Mouse (Mus musculus) liver, embryonic 14.5 days (tissue): ENCODE measurements around the gene Atp5k. TPM values are rescaled to one million over a fixed set of nuclear protein-coding genes. Genes with fewer than 3 reads are reported as not detected.

Source experiments
- ATAC-seq: fragments of 200-750 bp; cut with Nextera tagmentation; 2 replicates; pipeline ENCODE4 v1.8.0; 2017; ENCODE audit warnings: moderate number of reproducible peaks, mild to moderate bottlenecking, moderate library complexity; ENCODE audit not compliant: insufficient read depth
- DNase-seq, 3 experiments: peaks; one replicate each; pipeline ENCODE4 v3.0.0-alpha.2; 2012 to 2013; ENCODE audit warnings: low read depth in 3 of 3, low spot score in 3 of 3
- H3K27ac ChIP-seq: fragments of 300-500 bp; sonication (generic); 2 replicates; pipeline ENCODE4 v1.5.1; 2014; ENCODE audit warnings: moderate library complexity, mild to moderate bottlenecking, control low read depth, inconsistent platforms
- H3K27me3 ChIP-seq: fragments of 300-500 bp; sonication (generic); 2 replicates; pipeline ENCODE4 v1.6.1; 2014; ENCODE audit warnings: mild to moderate bottlenecking, low read length, moderate library complexity; ENCODE audit not compliant: control insufficient read depth, insufficient read depth
- H3K36me3 ChIP-seq: fragments of 300-500 bp; sonication (generic); replicated peaks from 2 replicates; pipeline ENCODE4 v1.6.1; 2014; ENCODE audit warnings: low read depth; ENCODE audit not compliant: control insufficient read depth, insufficient read depth
- H3K4me1 ChIP-seq, 2 experiments: fragments of 200-500 bp in 1 of 2; fragments of 300-500 bp in 1 of 2; sonication (generic) in 1 of 2; replicated peaks; 2 replicates each; pipeline ENCODE4 v1.6.1; 2012 to 2014; ENCODE audit warnings: antibody characterized with exemption in 1 of 2, inconsistent platforms in 1 of 2, low read length in 1 of 2; ENCODE audit not compliant: control insufficient read depth in 2 of 2, insufficient read depth in 2 of 2
- H3K4me2 ChIP-seq: fragments of 300-500 bp; sonication (generic); 2 replicates; pipeline ENCODE4 v1.6.1; 2014; ENCODE audit warnings: low read depth, mild to moderate bottlenecking, control low read depth, moderate library complexity
- H3K4me3 ChIP-seq, 2 experiments: fragments of 200-500 bp in 1 of 2; fragments of 300-500 bp in 1 of 2; sonication (generic) in 1 of 2; 2 replicates each; pipeline ENCODE4 v1.5.1; 2012 to 2014; ENCODE audit warnings: low read depth in 2 of 2, low read length in 2 of 2, mild to moderate bottlenecking in 2 of 2, control low read depth in 1 of 2, inconsistent platforms in 1 of 2, moderate library complexity in 1 of 2; ENCODE audit not compliant: insufficient read depth in 1 of 2
- H3K9ac ChIP-seq: fragments of 300-500 bp; sonication (generic); replicated peaks from 2 replicates; pipeline ENCODE4 v1.6.1; 2014; ENCODE audit warnings: mild to moderate bottlenecking, control low read depth, moderate library complexity
- H3K9me3 ChIP-seq: fragments of 300-500 bp; sonication (generic); 2 replicates; pipeline ENCODE4 v1.6.1; 2016; ENCODE audit warnings: low read length, mixed read lengths; ENCODE audit not compliant: control insufficient read depth
- CTCF ChIP-seq: IDR thresholded peaks from 2 replicates; pipeline ENCODE4 v1.5.1; 2016; ENCODE audit warnings: antibody characterized with exemption, low read depth, control low read depth
- EP300 ChIP-seq: IDR thresholded peaks from 2 replicates; pipeline ENCODE4 v1.6.1; 2016; ENCODE audit warnings: antibody characterized with exemption, low read depth
- WGBS: fragments of 180-500 bp; shearing (Covaris S2); extraction: QIAGEN DNeasy Blood & Tissue Kit; methylation state at CpG from one replicate; pipeline ENCODE4 v1.1.7; 2014; ENCODE audit not compliant: insufficient replicate concordance; 5-methylcytosine and 5-hydroxymethylcytosine counted together
- polyA plus RNA-seq, 2 experiments: library from polyadenylated mRNA; depleted of rRNA in 1 of 2; stranded (reverse) in 1 of 2; unstranded in 1 of 2; fragments of >200 nt; fragmentation: Nextera tagmentation in 1 of 2; extraction: Ambion mirVana in 1 of 2; gene quantifications; 2 replicates each; pipeline versions ENCODE4 v1.2.1 to v1.2.3; 2012 to 2014

The Atp5k gene
- 76.5 and 99.9 TPM in 2 replicates for polyA plus RNA-seq (2012; rRNA removed)
- 274 and 285 TPM in 2 replicates for polyA plus RNA-seq (2014; fragmentation: Nextera tagmentation; extraction: Ambion mirVana)

DNA sequence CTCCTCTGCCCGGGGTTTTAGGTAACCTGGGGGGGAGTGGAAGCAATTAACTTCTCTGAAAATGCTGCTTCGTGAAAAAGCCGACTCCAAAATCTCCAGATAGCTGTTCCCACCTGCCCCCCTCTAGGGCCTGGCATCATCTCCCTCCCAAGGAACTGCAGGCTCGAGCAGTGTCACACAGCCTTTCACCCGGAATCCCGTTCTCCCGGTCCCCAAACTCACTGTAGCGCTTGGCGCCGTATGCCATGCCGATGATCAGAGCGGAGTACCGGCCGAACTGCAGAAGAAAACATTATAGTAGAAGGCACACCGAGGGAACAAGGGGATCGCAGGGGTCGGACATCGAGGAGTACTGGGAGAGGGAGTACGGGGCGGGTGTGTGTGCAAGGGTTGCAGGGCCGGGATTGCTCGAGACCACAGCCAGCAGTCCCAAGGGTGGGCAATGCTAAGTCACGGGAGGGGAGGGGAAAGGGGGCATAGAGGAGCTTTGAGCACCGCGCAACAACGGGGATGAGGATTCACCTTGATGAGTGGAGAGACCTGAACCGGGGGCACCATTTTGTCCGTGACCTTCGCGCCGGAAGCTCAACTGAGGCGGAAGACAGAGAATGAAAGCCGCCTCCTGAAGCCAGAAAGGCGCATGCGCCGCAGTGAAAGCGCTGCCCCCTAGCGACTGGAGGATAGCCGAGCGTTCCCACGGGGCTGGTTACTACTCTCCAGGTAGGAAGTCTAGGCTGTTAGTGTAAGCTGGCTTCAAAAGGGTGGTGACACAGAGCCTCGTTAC, at the start of gene Atp5k:
Atp5k (minus strand) TSS at position 645 of the 784 bp plus-strand sequence.
- peak within 1 kb of the TSS; percentile 88 for H3K9ac ChIP-seq
- no peak within 1 kb of the TSS for H3K27ac ChIP-seq
- under 1% methylated on average over 42 of the region's 42 CpGs for WGBS
- DNase-seq (peak; percentile 84 to 88 (median 84)), ATAC-seq (peak; percentile 86)
- peaks cover 17% of the 10 kb centered on the region for H3K36me3 ChIP-seq
- H3K4me2 ChIP-seq, result peak within 1 kb of the TSS; percentile 81
- no peaks in the 10 kb centered on the region for H3K9me3 ChIP-seq
- TF ChIP-seq CTCF, result peak; percentile 99
- no peak for TF ChIP-seq EP300
- H3K27me3 ChIP-seq, result no peaks in the 10 kb centered on the region
- peaks cover 8 to 10% of the 10 kb centered on the region in 2 experiments for H3K4me1 ChIP-seq
- H3K4me3 ChIP-seq, result peak within 1 kb of the TSS; percentile 87 to 96

DNA sequence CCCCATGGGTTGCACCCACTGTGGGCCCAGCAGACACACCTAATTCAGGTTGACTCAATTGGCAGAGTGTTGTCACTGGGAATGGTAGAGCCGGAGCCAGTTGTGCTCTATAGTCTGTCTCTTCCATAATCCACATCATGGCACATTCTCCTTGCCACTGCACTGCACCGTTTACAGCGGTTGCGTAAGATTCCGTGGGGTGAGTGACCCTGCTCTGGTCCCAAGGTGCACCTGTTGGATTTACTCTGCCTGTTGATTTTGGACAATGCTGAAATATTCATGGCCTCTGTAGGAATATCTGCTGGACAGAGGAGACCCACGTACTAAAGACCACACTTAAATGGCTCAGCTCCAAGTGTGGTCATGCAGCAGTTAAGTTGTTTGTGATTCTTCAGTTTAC, 48.8 kb upstream of the Atp5k start:
- H3K27ac ChIP-seq, result no peak overlapping the region
- no peaks in the 10 kb centered on the region for H3K27me3 ChIP-seq
- H3K9me3 ChIP-seq, result no peaks in the 10 kb centered on the region
- peak; percentile 26; the same call in 1 of the 2 replicates for ATAC-seq
- peaks cover 10% of the 10 kb centered on the region for H3K36me3 ChIP-seq
- no peak overlapping the region for H3K9ac ChIP-seq
- no peaks in the 10 kb centered on the region; a peak in 1 of 4 replicates for H3K4me1 ChIP-seq
- no peak for TF ChIP-seq CTCF
- TF ChIP-seq EP300, result no peak
- no peak overlapping the region for H3K4me3 ChIP-seq
- DNase-seq, result no peak
- H3K4me2 ChIP-seq, result no peak overlapping the region
- 78% methylated on average over 6 of the region's 6 CpGs for WGBS

DNA sequence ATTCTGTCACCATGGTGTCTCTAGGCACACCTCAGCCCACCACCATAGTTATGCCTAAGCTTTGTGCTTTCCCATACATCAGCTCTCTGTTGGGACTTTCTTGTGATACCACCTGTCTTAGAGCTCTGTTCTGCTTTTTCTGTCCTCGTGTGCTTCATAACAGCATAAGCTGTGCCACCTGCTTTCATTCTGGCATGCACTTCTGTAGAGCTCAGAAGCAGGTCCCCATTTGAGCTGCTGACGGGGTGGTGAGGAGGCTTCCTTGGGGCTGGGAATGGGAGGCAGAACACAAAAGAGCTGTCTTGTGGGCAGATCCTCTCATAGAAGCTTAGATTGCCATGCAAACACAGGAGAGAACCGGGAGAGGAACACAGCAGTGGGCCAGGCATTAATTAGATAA, 41.7 kb upstream of the Atp5k start:
- DNase-seq (no peak), ATAC-seq (no peak)
- no peaks in the 10 kb centered on the region for H3K4me1 ChIP-seq
- H3K9me3 ChIP-seq, result no peaks in the 10 kb centered on the region
- peaks cover 50% of the 10 kb centered on the region for H3K36me3 ChIP-seq
- H3K4me3 ChIP-seq, result no peak overlapping the region
- H3K27ac ChIP-seq, result no peak overlapping the region
- no peaks in the 10 kb centered on the region for H3K27me3 ChIP-seq
- H3K4me2 ChIP-seq, result no peak overlapping the region
- WGBS, result 77% methylated on average over 3 of the region's 3 CpGs
- H3K9ac ChIP-seq, result no peak overlapping the region
- TF ChIP-seq CTCF (no peak), EP300 (no peak)

DNA sequence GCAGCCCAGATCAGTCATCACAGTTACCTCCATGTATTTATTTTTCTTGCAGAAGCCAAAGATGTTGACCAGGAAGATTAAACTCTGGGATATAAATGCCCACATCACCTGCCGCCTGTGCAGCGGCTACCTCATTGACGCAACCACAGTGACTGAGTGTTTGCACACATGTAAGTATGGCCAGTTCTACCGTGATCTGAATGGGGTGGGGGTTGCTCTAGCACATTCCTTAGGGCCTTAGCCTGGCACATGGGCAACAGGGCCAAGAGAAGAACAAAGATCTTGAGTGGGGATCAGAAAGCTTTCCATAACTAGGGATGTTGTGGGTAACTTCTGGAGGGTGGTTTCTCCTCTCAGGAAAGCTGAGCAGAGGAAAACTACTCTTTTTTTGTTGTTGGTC, 39.5 kb upstream of the Atp5k start:
- Histone ChIP-seq H3K4me1 (no peaks in the 10 kb centered on the region), H3K9me3 (no peaks in the 10 kb centered on the region), H3K4me3 (no peak overlapping the region), H3K9ac (no peak overlapping the region), H3K27me3 (no peaks in the 10 kb centered on the region), H3K27ac (no peak overlapping the region), H3K4me2 (no peak overlapping the region), H3K36me3 (peaks cover 50% of the 10 kb centered on the region)
- no peak for ATAC-seq
- 80% methylated on average over 4 of the region's 4 CpGs for WGBS
- no peak for TF ChIP-seq EP300
- TF ChIP-seq CTCF, result no peak
- DNase-seq, result no peak

DNA sequence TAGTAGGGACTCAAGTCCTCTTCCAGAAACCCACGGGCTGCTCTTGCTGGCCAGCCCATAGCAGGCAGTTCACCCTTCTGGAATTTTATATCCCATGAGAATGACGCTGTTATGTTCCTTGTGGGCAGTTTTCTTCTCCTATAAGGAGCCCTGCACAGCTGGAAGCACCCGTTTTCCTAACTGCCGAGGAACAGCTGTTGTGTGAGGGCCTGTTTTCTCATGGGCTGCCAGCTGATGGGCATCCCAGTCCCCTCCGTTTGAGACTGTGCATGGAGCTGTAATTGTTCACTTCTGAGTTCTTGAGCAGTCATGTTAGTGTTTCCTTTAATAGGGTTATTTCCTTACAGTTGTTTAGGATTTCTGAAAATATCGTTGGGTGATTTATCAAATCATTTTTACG, 35.4 kb upstream of the Atp5k start:
- Histone ChIP-seq H3K27ac (no peak overlapping the region), H3K4me2 (no peak overlapping the region), H3K9ac (no peak overlapping the region), H3K36me3 (peaks cover 23% of the 10 kb centered on the region), H3K4me3 (no peak overlapping the region), H3K4me1 (peaks cover 24 to 27% of the 10 kb centered on the region in 2 experiments), H3K9me3 (no peaks in the 10 kb centered on the region), H3K27me3 (no peaks in the 10 kb centered on the region)
- 78% methylated on average over 7 of the region's 7 CpGs for WGBS
- no peak for DNase-seq
- TF ChIP-seq CTCF (no peak), EP300 (no peak)
- no peak for ATAC-seq
